Mouse (Mus musculus) heart, embryonic 11.5 days (tissue): ENCODE results near the gene Ice2. TPM values are rescaled to one million over a fixed set of nuclear protein-coding genes. Genes with fewer than 3 reads are reported as not detected.

ENCODE experiments used
- ATAC-seq: fragments of 200-750 bp; cut with Nextera tagmentation; replicated peaks from 2 replicates; pipeline ENCODE4 v1.8.0; 2017; ENCODE audit warnings: moderate library complexity; ENCODE audit not compliant: insufficient number of reproducible peaks, low FRiP score, low TSS enrichment
- H3K27ac ChIP-seq: fragments of 300-500 bp; sonication (generic); 2 replicates; pipeline ENCODE4 v1.5.1; 2014; ENCODE audit warnings: mild to moderate bottlenecking, low read depth, low read length
- H3K27me3 ChIP-seq: fragments of 300-500 bp; sonication (generic); 2 replicates; pipeline ENCODE4 v1.6.1; 2014; ENCODE audit warnings: mild to moderate bottlenecking, low read length, mixed read lengths; ENCODE audit not compliant: control insufficient read depth, insufficient read depth
- H3K36me3 ChIP-seq: fragments of 300-500 bp; sonication (generic); 2 replicates; pipeline ENCODE4 v1.6.1; 2014; ENCODE audit warnings: mild to moderate bottlenecking, low read length, moderate library complexity, mixed read lengths; ENCODE audit not compliant: control insufficient read depth, insufficient read depth
- H3K4me1 ChIP-seq: fragments of 300-500 bp; sonication (generic); 2 replicates; pipeline ENCODE4 v1.6.1; 2014; ENCODE audit warnings: low read length; ENCODE audit not compliant: control insufficient read depth, insufficient read depth
- H3K4me2 ChIP-seq: fragments of 300-500 bp; sonication (generic); 2 replicates; pipeline ENCODE4 v1.6.1; 2014; ENCODE audit warnings: mild to moderate bottlenecking, moderate library complexity
- H3K4me3 ChIP-seq: fragments of 300-500 bp; sonication (generic); 2 replicates; pipeline ENCODE4 v1.5.1; 2014; ENCODE audit warnings: low read depth, low read length
- H3K9ac ChIP-seq: fragments of 300-500 bp; sonication (generic); 2 replicates; pipeline ENCODE4 v1.6.1; 2014; ENCODE audit warnings: mild to moderate bottlenecking, low read depth, low read length, moderate library complexity
- H3K9me3 ChIP-seq: fragments of 300-500 bp; sonication (generic); replicated peaks from 2 replicates; pipeline ENCODE4 v1.6.1; 2016; ENCODE audit warnings: low read length; ENCODE audit not compliant: control insufficient read depth
- WGBS: fragments of 180-500 bp; shearing (Covaris S2); extraction: QIAGEN DNeasy Blood & Tissue Kit; methylation state at CpG from one replicate; pipeline ENCODE4 v1.1.7; 2014; ENCODE audit not compliant: insufficient replicate concordance; 5-methylcytosine and 5-hydroxymethylcytosine counted together
- microRNA-seq: library from miRNA; unstranded; fragments of <30 nt; microRNA quantifications from one replicate; pipeline ENCODE4, GENCODE M21; 2016; ENCODE audit warnings: borderline number of aligned reads
- polyA plus RNA-seq: library from polyadenylated mRNA; unstranded; fragments of >200 nt; fragmentation: Nextera tagmentation; extraction: Ambion mirVana; gene quantifications from 2 replicates; pipeline ENCODE4 v1.2.1, GENCODE M21; 2014

Gene Ice2
- polyA plus RNA-seq, 1 experiment from 2014 or later: 15.6 TPM

DNA sequence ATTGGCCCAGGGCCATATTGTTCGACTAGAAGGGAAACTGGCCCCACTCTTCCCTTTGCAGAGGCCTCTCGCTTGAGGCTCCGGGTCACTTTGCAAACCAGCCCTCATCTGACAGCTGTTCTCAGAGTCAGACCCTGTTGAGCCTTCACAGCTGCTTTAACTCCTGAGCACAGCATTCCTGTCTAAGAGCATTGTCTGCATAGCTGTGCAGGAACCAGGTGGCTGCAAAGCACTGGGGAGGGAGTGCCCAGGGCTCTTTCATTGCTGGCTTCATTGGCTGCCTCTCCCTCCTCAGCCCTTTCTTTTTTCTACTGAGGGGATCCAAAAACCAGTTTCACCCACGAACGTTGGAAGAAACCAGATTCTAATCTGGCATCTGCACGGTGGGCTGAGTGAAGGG is 73.2 kb downstream of the Ice2 start:
- Histone ChIP-seq H3K4me3 (no peak overlapping the region), H3K36me3 (peaks cover 6% of the 10 kb centered on the region; the same call in 1 of the 2 replicates), H3K27me3 (no peaks in the 10 kb centered on the region), H3K4me2 (peak overlapping the region; percentile 19; the same call in 1 of the 2 replicates), H3K27ac (peak overlapping the region; percentile 84), H3K9me3 (no peaks in the 10 kb centered on the region), H3K4me1 (peaks cover 38% of the 10 kb centered on the region), H3K9ac (peak overlapping the region; percentile 28; the same call in 1 of the 2 replicates)
- 11% methylated on average over 6 of the region's 6 CpGs for WGBS
- 0 out of 2 replicates have a peak, but pooled peaks have one; percentile 23 for ATAC-seq

DNA sequence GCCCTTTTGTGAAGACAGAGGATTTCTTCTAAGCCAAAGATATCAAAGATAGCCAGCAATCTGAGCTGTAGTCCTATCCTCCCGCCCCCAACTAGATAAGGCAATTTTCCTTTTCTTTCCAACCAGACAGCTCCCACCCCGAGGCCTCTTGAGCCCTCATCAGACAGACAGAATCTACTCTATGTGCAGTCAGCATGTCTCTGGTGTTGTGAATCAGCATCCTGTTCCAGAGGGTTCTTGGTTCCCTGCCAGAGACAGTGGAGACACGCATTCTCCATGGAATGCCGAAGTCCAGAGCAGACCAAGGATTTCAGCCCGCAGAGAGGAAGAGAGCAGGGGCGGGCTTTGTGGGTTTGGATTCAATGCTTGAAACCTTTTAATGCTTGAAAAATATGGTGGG is 75.0 kb downstream of the Ice2 start:
- H3K4me2 ChIP-seq: no peak overlapping the region
- WGBS: 45% methylated on average over 6 of the region's 6 CpGs
- H3K36me3 ChIP-seq: peaks cover 8% of the 10 kb centered on the region; the same call in 1 of the 2 replicates

DNA sequence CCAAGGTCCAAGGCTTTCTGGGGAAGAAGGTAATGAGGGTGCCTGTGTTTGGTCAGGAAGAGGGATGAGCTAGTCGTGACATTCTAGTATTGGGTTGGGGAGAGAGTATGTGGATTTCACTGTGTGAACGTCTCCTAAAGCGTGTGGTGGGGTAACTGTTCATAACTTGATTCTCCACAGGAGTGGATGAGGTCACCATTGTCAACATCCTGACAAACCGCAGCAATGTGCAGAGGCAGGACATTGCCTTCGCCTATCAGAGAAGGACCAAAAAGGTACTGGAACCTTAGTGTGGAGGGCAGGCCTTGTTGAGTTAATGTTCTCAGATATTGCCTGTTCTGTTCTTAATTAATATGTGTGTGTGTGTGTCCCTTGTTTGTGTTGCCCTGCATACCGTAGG is 78.2 kb downstream of the Ice2 start:
- Histone ChIP-seq H3K36me3 (peaks cover 3% of the 10 kb centered on the region; the same call in 1 of the 2 replicates), H3K27ac (no peak overlapping the region), H3K4me1 (peaks cover 25% of the 10 kb centered on the region), H3K9me3 (no peaks in the 10 kb centered on the region), H3K4me3 (no peak overlapping the region), H3K9ac (no peak overlapping the region), H3K27me3 (no peaks in the 10 kb centered on the region), H3K4me2 (no peak overlapping the region)
- 69% methylated on average over 6 of the region's 6 CpGs for WGBS
- ATAC-seq: no peak

More for the DNA sequence above, 75.0 kb downstream of the Ice2 start:
- Histone ChIP-seq H3K27me3 (no peaks in the 10 kb centered on the region), H3K9me3 (no peaks in the 10 kb centered on the region), H3K4me1 (peaks cover 47% of the 10 kb centered on the region), H3K9ac (no peak overlapping the region), H3K4me3 (no peak overlapping the region), H3K27ac (peak overlapping the region; percentile 25; the same call in 1 of the 2 replicates)
- ATAC-seq: no peak; the same call in 1 of the 2 replicates

DNA sequence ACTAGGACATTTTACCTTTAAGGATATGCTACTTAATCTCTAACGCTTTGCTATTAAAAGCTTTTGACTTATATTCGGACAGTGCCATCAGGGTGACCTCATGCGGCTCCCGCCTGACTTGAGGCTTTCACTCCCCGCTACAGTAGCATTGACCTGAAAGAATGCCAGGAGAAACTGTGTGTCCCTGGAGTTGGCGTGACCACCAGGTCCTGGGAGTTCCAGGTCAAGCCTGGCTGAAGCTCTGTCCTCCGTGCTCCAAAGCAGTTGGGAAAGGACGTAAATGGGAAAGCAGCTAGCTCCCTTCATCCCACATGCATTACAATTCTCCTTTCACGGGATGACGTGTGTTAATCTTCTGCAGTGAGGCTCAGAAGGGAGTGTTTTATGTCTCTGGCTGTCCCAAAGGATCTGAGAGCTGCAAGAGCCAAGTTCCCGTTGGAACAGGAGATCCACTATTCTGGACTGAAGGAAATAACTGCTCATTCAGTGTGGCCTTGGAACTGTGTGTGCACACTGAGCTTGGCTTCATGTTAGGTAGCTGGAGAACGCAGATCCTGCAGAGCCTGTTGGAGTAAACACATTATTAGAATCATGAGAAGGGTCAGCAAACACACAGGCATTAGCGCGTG is 79.6 kb downstream of the Ice2 start:
- no peak overlapping the region for H3K4me2 ChIP-seq
- H3K36me3 ChIP-seq: peaks cover 3% of the 10 kb centered on the region; the same call in 1 of the 2 replicates
- no peaks in the 10 kb centered on the region for H3K27me3 ChIP-seq
- peak overlapping the region; percentile 50; the same call in 1 of the 2 replicates for H3K27ac ChIP-seq
- H3K4me3 ChIP-seq: no peak overlapping the region
- ATAC-seq: no peak
- no peaks in the 10 kb centered on the region for H3K9me3 ChIP-seq
- peaks cover 12% of the 10 kb centered on the region for H3K4me1 ChIP-seq
- no peak overlapping the region for H3K9ac ChIP-seq
- WGBS: 69% methylated on average over 14 of the region's 14 CpGs

DNA sequence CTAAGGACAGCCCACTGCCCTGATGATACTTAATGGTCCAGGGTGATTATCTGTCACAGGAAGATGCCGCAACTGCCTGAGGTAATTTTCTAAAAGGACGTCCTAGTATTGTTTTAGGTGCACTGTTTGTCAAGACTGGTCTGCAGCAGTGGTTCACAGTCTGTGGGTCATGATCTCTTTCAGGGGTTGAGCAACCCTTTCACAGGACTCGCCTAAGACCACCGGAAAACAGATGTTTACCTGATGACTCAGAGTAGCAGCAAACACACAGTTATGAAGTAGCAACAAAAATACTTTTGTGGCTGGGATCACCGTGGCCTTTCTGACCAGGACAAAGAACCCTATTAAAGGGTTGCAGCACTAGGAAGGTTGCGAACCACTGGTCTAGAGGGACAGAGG is 80.1 kb downstream of the Ice2 start:
- Histone ChIP-seq H3K4me3 (no peak overlapping the region), H3K27me3 (no peaks in the 10 kb centered on the region), H3K27ac (no peak overlapping the region), H3K4me2 (no peak overlapping the region), H3K36me3 (peaks cover 4% of the 10 kb centered on the region), H3K4me1 (peaks cover 9% of the 10 kb centered on the region), H3K9ac (no peak overlapping the region), H3K9me3 (no peaks in the 10 kb centered on the region)
- 67% methylated on average over 6 of the region's 6 CpGs for WGBS
- ATAC-seq: no peak

DNA sequence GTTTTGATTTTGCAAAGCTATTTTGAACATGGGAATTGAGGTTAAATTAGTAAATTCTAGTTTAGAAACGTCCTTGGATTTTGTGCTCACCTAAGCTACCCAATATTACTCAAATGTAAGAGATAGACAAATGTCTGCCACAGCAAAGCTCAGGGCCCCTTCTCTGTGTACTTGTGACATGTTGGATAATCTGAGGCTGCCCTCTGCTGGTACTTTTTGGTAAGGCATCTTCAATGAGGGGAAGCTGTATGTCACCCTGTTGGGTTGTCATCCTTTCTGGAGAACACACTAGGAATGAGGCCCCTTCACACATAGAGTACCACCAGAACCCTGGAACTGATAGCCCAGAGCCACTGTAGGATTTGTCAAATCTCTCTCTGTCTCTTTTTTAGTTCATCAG is 82.6 kb downstream of the Ice2 start:
- Histone ChIP-seq H3K4me3 (no peak overlapping the region), H3K9me3 (no peaks in the 10 kb centered on the region), H3K27ac (no peak overlapping the region), H3K36me3 (peaks cover 10% of the 10 kb centered on the region), H3K9ac (no peak overlapping the region), H3K27me3 (no peaks in the 10 kb centered on the region), H3K4me1 (peaks cover 16% of the 10 kb centered on the region), H3K4me2 (no peak overlapping the region)
- ATAC-seq: no peak
- 0% methylated on average over 1 of the region's 1 CpGs for WGBS

Small RNAs within 50 kb of the gene (microRNA-seq; reads per million reads assigned to microRNA genes)
- 2.6 reads per million, percentile 29 among the genes with 10 or more reads in this experiment for gene Mir3109

Other genes with a start within 250 kb of the Ice2 start
- gene Anxa2, start 55.7 kb downstream of the Ice2 start, polyA plus RNA-seq: 386 and 425 TPM in 2 replicates